Mouse (Mus musculus): ENCODE results near the gene Mmp28. TPM values are rescaled to one million over a fixed set of nuclear protein-coding genes. Genes with fewer than 3 reads are reported as not detected.

Gene Mmp28
- polyA plus RNA-seq, 2 experiments, result 0.10 to 0.31 TPM

- TF ChIP-seq EP300 (IDR thresholded peaks at IDR 0.05; ENCODE audit: low read depth) (no peak), CTCF (IDR thresholded peaks at IDR 0.05; ENCODE audit: low read depth) (no peak)
- Histone ChIP-seq H3K27ac (no peak overlapping the region), H3K4me3 (ENCODE audit: insufficient read depth in 1 of 2, low read depth in 2 of 2, low read length in 2 of 2) (no peak overlapping the region), H3K4me1 (replicated peaks; ENCODE audit: control insufficient read depth in 2 of 2, insufficient read depth in 2 of 2, low read length in 1 of 2) (peaks cover 4 to 20% of the 10 kb centered on the region in 2 experiments; a peak in 3 of 4 replicates), H3K36me3 (replicated peaks; ENCODE audit: control insufficient read depth, insufficient read depth, low read depth) (no peaks in the 10 kb centered on the region), H3K27me3 (ENCODE audit: control insufficient read depth, insufficient read depth, low read length) (no peaks in the 10 kb centered on the region), H3K9me3 (ENCODE audit: control insufficient read depth, low read length) (no peaks in the 10 kb centered on the region), H3K9ac (replicated peaks) (no peak overlapping the region; the same call in 1 of the 2 replicates), H3K4me2 (ENCODE audit: low read depth) (no peak overlapping the region)
- ATAC-seq (ENCODE audit: insufficient read depth) (no peak), DNase-seq (ENCODE audit: low read depth in 3 of 3, low spot score in 3 of 3) (no peak)
- 34% methylated on average over 3 of the region's 3 CpGs for WGBS (ENCODE audit: insufficient replicate concordance)
Observed at GRCm38 (mm10) chr11:83455608-83456007, 7.3 kb downstream of the Mmp28 start.

DNA sequence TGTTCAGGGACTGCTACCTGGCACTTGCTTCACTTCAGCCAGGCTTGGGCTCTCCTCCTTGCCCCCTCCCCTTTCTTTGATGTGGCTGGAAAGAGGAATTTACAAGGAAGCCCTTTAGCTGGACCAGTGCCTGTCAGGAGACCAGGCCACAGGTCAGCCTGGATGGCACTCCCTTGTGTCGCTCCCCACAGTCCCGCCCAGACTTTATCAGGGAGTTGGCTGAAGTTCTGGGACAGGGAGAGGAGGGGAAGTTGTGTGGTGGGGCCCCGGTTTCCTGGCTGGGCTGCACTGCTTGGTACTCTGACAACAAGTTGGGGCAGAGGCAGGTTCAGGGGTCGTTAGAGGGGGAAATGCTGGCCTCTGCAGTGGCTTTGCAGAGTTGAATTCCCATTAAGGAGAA lies 8.3 kb downstream of the Mmp28 start:
- H3K9ac ChIP-seq (replicated peaks), result no peak overlapping the region; the same call in 1 of the 2 replicates
- no peak overlapping the region; the same call in 1 of the 2 replicates for H3K4me2 ChIP-seq (ENCODE audit: low read depth)
- H3K27me3 ChIP-seq (ENCODE audit: control insufficient read depth, insufficient read depth, low read length), result no peaks in the 10 kb centered on the region
- no peak for DNase-seq (ENCODE audit: low read depth in 3 of 3, low spot score in 3 of 3)
- no peak overlapping the region for H3K4me3 ChIP-seq (ENCODE audit: insufficient read depth in 1 of 2, low read depth in 2 of 2, low read length in 2 of 2)
- no peak for TF ChIP-seq EP300 (IDR thresholded peaks at IDR 0.05; ENCODE audit: low read depth)
- no peak for TF ChIP-seq CTCF (IDR thresholded peaks at IDR 0.05; ENCODE audit: low read depth)
- H3K9me3 ChIP-seq (ENCODE audit: control insufficient read depth, low read length), result no peaks in the 10 kb centered on the region
- H3K4me1 ChIP-seq (replicated peaks; ENCODE audit: control insufficient read depth in 2 of 2, insufficient read depth in 2 of 2, low read length in 1 of 2), result peaks cover 4 to 20% of the 10 kb centered on the region in 2 experiments; a peak in 3 of 4 replicates
- no peak overlapping the region for H3K27ac ChIP-seq
- no peaks in the 10 kb centered on the region for H3K36me3 ChIP-seq (replicated peaks; ENCODE audit: control insufficient read depth, insufficient read depth, low read depth)
- 3% methylated on average over 4 of the region's 4 CpGs for WGBS (ENCODE audit: insufficient replicate concordance)
- ATAC-seq (ENCODE audit: insufficient read depth), result no peak

- Histone ChIP-seq H3K9me3 (ENCODE audit: control insufficient read depth, low read length) (no peaks in the 10 kb centered on the region), H3K27me3 (ENCODE audit: control insufficient read depth, insufficient read depth, low read length) (no peaks in the 10 kb centered on the region; the same call in none of the 2 replicates), H3K4me2 (ENCODE audit: low read depth) (no peak overlapping the region), H3K9ac (replicated peaks) (no peak overlapping the region), H3K27ac (no peak overlapping the region), H3K36me3 (replicated peaks; ENCODE audit: control insufficient read depth, insufficient read depth, low read depth) (no peaks in the 10 kb centered on the region), H3K4me1 (replicated peaks; ENCODE audit: control insufficient read depth in 2 of 2, insufficient read depth in 2 of 2, low read length in 1 of 2) (peaks cover 4 to 22% of the 10 kb centered on the region in 2 experiments; a peak in 3 of 4 replicates), H3K4me3 (ENCODE audit: insufficient read depth in 1 of 2, low read depth in 2 of 2, low read length in 2 of 2) (no peak overlapping the region)
- TF ChIP-seq CTCF (IDR thresholded peaks at IDR 0.05; ENCODE audit: low read depth), result no peak
- no peak for TF ChIP-seq EP300 (IDR thresholded peaks at IDR 0.05; ENCODE audit: low read depth)
- WGBS (ENCODE audit: insufficient replicate concordance), result 65% methylated on average over 10 of the region's 10 CpGs
- ATAC-seq (ENCODE audit: insufficient read depth), result no peak
- no peak for DNase-seq (ENCODE audit: low read depth in 3 of 3, low spot score in 3 of 3)
Observed at GRCm38 (mm10) chr11:83451281-83451680, 11.6 kb downstream of the Mmp28 start.

GRCm38 (mm10) chr11:83450550-83450949 lies 12.3 kb downstream of the Mmp28 start:
- TF ChIP-seq CTCF (IDR thresholded peaks at IDR 0.05; ENCODE audit: low read depth) (no peak), EP300 (IDR thresholded peaks at IDR 0.05; ENCODE audit: low read depth) (no peak)
- H3K9ac ChIP-seq (replicated peaks), result no peak overlapping the region
- H3K4me1 ChIP-seq (replicated peaks; ENCODE audit: control insufficient read depth in 2 of 2, insufficient read depth in 2 of 2, low read length in 1 of 2), result peaks cover 4 to 17% of the 10 kb centered on the region in 2 experiments; a peak in 3 of 4 replicates
- peaks cover 2% of the 10 kb centered on the region for H3K27me3 ChIP-seq (ENCODE audit: control insufficient read depth, insufficient read depth, low read length)
- H3K4me3 ChIP-seq (ENCODE audit: insufficient read depth in 1 of 2, low read depth in 2 of 2, low read length in 2 of 2), result no peak overlapping the region
- no peaks in the 10 kb centered on the region for H3K36me3 ChIP-seq (replicated peaks; ENCODE audit: control insufficient read depth, insufficient read depth, low read depth)
- H3K27ac ChIP-seq, result no peak overlapping the region
- H3K9me3 ChIP-seq (ENCODE audit: control insufficient read depth, low read length), result no peaks in the 10 kb centered on the region
- ATAC-seq (ENCODE audit: insufficient read depth), result no peak
- 32% methylated on average over 1 of the region's 1 CpGs for WGBS (ENCODE audit: insufficient replicate concordance)
- no peak overlapping the region for H3K4me2 ChIP-seq (ENCODE audit: low read depth)
- DNase-seq (ENCODE audit: low read depth in 3 of 3, low spot score in 3 of 3), result no peak

GRCm38 (mm10) chr11:83449298-83449697 lies 13.6 kb downstream of the Mmp28 start:
- TF ChIP-seq EP300 (IDR thresholded peaks at IDR 0.05; ENCODE audit: low read depth) (no peak), CTCF (IDR thresholded peaks at IDR 0.05; ENCODE audit: low read depth) (no peak)
- no peak overlapping the region for H3K4me2 ChIP-seq (ENCODE audit: low read depth)
- no peaks in the 10 kb centered on the region for H3K36me3 ChIP-seq (replicated peaks; ENCODE audit: control insufficient read depth, insufficient read depth, low read depth)
- peaks cover under 1 to 5% of the 10 kb centered on the region in 2 experiments; a peak in 3 of 4 replicates for H3K4me1 ChIP-seq (replicated peaks; ENCODE audit: control insufficient read depth in 2 of 2, insufficient read depth in 2 of 2, low read length in 1 of 2)
- no peak overlapping the region for H3K4me3 ChIP-seq (ENCODE audit: insufficient read depth in 1 of 2, low read depth in 2 of 2, low read length in 2 of 2)
- H3K9me3 ChIP-seq (ENCODE audit: control insufficient read depth, low read length), result no peaks in the 10 kb centered on the region
- H3K27ac ChIP-seq, result no peak overlapping the region
- no peak for DNase-seq (ENCODE audit: low read depth in 3 of 3, low spot score in 3 of 3)
- ATAC-seq (ENCODE audit: insufficient read depth), result no peak
- WGBS (ENCODE audit: insufficient replicate concordance), result 33% methylated on average over 4 of the region's 4 CpGs
- no peak overlapping the region for H3K9ac ChIP-seq (replicated peaks)
- peaks cover 14% of the 10 kb centered on the region for H3K27me3 ChIP-seq (ENCODE audit: control insufficient read depth, insufficient read depth, low read length)
